Mouse (Mus musculus): Measurements from ENCODE around the gene Polr3h.

The Polr3h gene

GRCm38 (mm10) chr15:81847161-81847560 is 78.9 kb downstream of the Polr3h start:
- DNase-seq (ENCODE audit: low read depth, low spot score) = no peak

- no peak for DNase-seq (ENCODE audit: low read depth, low spot score)
Measured at GRCm38 (mm10) chr15:81846755-81847154, 79.3 kb downstream of the Polr3h start.

DNA sequence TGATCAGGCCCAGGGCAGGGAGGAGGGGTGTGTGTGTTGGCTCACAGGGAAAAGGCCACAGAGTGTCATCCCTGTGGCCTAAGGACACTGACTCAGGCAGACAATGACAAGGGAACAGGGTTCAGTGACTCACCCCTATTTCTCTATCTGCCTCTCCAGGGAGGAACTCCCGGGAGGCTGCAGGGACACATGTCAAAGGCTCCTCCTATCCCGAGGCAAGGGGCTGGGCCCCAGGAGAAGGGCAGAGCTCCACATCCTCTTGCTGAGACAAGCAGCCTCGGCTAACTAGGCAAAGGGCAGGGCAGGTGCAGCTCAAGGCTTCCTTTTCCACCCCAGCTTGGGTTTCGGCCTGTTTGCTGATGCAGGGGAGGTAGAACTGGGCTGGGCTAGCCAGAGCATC is 80.3 kb downstream of the Polr3h start:
- DNase-seq (ENCODE audit: low read depth, low spot score) = no peak

GRCm38 (mm10) chr15:81845033-81845625 is 80.9 kb downstream of the Polr3h start:
- no peak for DNase-seq (ENCODE audit: low read depth, low spot score)

DNA sequence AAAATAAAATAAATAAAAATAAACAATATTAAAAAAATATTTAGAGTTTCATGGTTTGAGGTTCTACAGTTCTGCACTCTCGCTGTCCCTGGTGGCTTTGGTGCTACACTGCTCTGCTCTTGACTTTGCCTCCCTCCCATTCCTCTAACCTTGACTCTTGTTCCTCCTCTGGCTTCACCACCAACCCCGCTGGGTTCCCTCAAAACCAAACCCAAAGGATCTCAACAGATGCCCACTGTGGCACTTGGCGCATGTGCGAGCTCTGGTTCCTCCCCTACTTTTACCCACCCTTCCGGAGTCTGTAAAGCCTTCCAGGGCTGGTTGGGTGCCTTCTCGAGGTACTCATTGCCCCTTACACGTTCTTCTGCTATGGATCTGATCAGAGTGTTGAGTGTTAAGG is 83.8 kb downstream of the Polr3h start:
- DNase-seq (ENCODE audit: low read depth, low spot score) = no peak

DNA sequence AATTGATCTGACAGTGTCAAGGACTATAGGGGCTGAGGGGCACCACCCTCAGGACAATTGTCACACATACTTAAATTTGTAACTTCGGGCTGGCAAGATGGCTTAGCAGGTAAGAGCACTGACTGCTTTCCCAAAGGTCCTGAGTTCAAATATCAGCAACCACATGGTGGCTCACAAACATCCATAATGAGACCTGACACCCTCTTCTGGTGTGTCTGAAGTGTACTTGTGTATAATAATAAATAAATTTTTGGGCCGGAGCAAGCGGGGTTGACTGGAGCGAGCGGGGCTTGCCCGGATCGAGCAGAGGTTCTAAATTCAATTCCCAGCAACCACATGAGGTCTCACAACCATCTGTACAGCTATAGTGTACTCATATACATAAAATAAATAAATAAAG is 85.7 kb downstream of the Polr3h start:
- no peak for DNase-seq (ENCODE audit: low read depth, low spot score)

- DNase-seq (ENCODE audit: low read depth, low spot score) = no peak
Measured at GRCm38 (mm10) chr15:81839634-81840033, 86.4 kb downstream of the Polr3h start.

- no peak for DNase-seq (ENCODE audit: low read depth, low spot score)
Measured at GRCm38 (mm10) chr15:81838554-81839235, 87.3 kb downstream of the Polr3h start.

Data from WW6 (cell line).